Mouse (Mus musculus): ENCODE results near the gene Pkn3. TPM values are rescaled to one million over a fixed set of nuclear protein-coding genes. Genes with fewer than 3 reads are reported as not detected.
A peak's percentile ranks its signal among the peaks of the same experiment; 100 is the strongest.

Gene Pkn3
- total RNA-seq, 1 experiment from 2014 or later = 0.38 TPM

DNA sequence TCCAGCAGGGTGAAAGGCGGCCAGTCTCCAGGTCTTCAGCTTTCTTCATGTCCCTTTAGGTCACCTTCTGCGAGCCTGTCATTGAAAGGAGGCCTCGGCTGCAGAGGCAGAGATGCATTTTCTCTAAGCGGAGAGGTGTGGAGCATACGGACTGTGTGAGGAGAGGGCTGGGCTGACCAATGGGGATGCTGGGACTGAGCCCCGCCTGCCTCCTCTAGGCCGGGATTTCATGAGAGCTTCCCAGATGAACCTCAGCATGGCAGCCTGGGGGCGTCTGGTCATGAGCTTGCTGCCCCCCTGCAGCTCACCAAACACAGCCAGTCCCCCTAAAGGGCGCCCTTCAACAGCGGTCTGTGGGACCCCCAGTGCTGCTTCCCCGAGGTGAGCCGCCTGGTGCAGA is 7.1 kb downstream of the Pkn3 start:
- no peak for ATAC-seq (replicated peaks; ENCODE audit: insufficient number of reproducible peaks, low FRiP score, low TSS enrichment, poor library complexity, severe bottlenecking)

DNA sequence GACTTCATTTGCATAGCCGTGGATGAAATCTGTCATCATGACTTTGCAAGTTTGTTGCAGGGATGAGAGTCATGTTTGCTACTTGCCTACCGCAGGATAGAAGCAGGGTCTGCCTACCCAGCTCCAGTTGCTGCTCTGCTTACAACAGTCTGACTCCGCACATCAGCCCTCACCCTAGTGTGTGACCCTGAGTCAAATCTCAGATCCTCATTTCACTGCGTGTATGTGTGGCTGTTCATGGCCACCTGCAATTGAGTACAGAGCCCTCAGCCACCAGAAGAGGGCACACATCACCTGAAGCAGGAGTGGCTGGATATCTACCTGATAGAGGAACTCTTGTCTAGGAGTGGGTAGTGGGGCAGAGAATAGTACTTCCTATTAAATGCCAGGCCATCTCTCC is 9.8 kb downstream of the Pkn3 start:
- no peak for ATAC-seq (replicated peaks; ENCODE audit: insufficient number of reproducible peaks, low FRiP score, low TSS enrichment, poor library complexity, severe bottlenecking)

DNA sequence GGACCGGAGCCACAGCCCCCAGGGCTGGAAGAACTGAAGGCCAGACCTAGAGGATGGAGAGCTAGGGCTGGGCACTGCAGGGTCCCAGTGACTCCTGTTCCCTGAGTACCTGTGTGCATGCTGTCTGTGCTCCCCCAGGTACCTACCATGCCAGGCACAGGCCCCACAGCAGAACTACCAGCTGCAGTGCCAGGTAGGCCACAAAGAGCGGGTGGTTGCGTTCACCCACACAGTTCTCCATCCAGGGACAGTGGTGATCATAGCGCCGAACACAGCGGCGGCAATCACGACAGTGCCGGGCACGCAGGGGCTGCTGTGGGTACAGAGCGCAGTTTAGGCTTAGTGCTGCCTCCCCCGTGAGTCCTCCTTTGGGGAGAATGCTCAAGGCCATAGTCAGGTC is 14.0 kb downstream of the Pkn3 start:
- no peak for ATAC-seq (replicated peaks; ENCODE audit: insufficient number of reproducible peaks, low FRiP score, low TSS enrichment, poor library complexity, severe bottlenecking)

GRCm38 (mm10) chr2:30092280-30092918 is 14.9 kb downstream of the Pkn3 start:
- no peak for ATAC-seq (replicated peaks; ENCODE audit: insufficient number of reproducible peaks, low FRiP score, low TSS enrichment, poor library complexity, severe bottlenecking)

DNA sequence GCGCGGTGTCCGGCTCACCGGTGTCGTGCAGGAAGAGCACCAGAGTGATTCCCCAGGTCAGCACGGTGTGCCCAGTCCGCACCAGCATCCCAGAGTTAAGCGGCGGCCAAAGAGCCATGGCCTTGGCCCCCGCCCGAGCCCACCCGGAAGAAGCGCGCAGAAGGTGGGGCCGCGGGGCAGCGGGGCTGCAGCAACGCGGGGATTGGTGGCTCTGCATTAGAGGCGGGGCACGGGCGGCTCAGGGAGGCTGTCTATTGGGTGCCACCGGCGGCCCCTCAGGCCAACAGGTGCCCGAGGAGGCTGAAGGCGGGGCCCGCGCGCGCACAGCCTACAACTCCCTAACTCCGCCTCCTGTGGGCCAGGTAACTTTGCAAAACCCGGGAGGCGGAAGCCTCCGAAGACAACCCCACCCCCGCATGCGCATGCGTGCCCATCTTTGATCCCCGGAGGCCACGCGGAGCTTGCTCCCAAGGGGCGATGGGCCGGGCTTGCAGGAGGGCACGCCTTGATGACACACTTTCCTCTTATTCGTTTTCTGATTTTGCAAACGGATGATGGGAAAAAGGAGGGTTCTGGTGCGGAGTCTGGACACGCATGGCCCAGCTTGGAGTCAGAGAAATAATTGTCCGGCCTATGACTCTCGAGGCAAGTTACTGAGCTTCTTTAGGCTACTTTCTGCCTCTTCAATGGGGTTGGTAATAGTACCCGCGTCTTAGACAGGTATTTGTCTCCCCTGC is 16.2 kb downstream of the Pkn3 start, which contains the start of gene Zdhhc12:
Gene Zdhhc12, minus strand, starts transcription at position 178 of the 737 bp plus-strand sequence.
- peak; percentile 88 for ATAC-seq (replicated peaks; ENCODE audit: insufficient number of reproducible peaks, low FRiP score, low TSS enrichment, poor library complexity, severe bottlenecking)

DNA sequence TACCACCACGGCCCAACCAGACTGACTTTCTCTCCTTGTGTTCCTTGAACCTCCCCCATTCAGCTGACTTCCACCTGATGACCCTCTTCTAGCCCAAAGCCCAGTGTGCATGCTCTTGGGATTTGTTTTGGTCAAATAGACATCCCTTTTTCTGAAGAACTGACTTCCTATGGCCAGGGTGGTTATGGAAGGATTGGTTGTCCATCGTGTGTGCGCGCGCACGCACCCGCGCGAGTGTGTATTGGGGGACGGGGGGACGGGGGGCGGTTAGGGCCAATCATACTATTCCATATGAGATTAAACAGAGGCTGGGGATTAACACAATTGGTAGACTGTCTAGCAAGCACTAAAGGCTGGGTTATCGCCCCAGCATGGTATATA is 16.7 kb downstream of the Pkn3 start:
- no peak for ATAC-seq (replicated peaks; ENCODE audit: insufficient number of reproducible peaks, low FRiP score, low TSS enrichment, poor library complexity, severe bottlenecking)

GRCm38 (mm10) chr2:30095882-30096527 is 18.5 kb downstream of the Pkn3 start:
- ATAC-seq (replicated peaks; ENCODE audit: insufficient number of reproducible peaks, low FRiP score, low TSS enrichment, poor library complexity, severe bottlenecking) = peak; percentile 44; the same call in 1 of the 2 replicates

DNA sequence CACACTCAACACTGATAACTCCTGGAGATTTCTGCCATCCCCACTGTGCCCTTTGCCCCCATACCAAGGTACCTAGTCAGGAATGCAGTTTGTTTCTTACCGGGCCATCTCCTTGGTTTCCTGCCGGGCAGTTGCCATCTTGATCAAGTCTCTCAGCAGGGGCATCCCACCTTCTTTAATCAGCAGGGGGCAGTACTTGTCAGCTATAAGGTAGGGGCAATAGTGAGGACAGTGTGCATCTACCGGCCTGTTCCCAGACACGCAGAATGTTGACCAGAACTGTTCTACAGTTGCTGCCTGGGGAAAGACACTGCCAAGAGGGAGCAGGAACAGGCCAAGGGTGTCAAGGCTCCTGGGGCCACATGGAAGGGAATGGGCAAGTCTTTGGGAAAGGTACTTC is 22.7 kb downstream of the Pkn3 start:
- no peak for ATAC-seq (replicated peaks; ENCODE audit: insufficient number of reproducible peaks, low FRiP score, low TSS enrichment, poor library complexity, severe bottlenecking)

- ATAC-seq (replicated peaks; ENCODE audit: insufficient number of reproducible peaks, low FRiP score, low TSS enrichment, poor library complexity, severe bottlenecking) = no peak
These were observed 28.9 kb downstream of the Pkn3 start for GRCm38 (mm10) chr2:30106364-30106763.

DNA sequence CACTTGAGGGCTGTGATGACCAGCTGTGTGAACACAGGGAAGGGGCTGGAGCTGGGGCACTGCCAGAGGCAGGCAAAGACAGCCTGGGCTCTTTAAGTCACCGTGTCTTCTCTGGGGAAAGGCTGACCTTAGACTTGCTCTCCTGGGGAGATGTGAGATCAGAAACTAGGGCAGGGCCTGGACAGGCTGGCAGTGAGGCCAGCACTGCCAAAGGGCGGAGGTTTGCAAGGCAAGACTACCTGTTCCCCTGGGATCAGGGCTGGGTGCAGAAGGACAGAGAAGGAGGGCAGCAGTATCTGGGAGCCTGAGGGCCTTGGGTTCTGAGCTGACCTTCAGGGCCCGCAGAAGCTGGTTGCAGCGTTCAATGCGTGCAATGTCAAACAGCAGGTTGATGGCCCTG is 30.2 kb downstream of the Pkn3 start:
- ATAC-seq (replicated peaks; ENCODE audit: insufficient number of reproducible peaks, low FRiP score, low TSS enrichment, poor library complexity, severe bottlenecking) = no peak

DNA sequence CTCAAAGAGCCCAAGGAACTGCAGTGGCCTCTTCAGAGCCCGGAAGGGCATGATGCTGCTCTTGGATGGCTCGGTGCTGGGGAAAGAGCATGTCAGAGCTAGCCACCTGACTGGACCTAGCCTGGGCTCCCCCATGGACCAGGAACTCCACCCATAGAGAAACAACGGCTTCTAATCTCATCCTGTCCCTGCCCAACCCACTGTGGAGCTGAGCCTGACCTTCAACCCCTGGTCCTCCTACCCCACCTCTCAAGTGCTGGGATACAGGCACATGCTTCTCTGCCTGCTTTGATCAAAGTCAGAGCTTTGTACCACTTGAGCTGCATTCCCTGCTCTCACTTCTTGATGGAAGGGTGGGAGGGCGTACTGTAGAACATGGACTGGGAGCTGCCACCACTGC is 30.8 kb downstream of the Pkn3 start:
- no peak for ATAC-seq (replicated peaks; ENCODE audit: insufficient number of reproducible peaks, low FRiP score, low TSS enrichment, poor library complexity, severe bottlenecking)

DNA sequence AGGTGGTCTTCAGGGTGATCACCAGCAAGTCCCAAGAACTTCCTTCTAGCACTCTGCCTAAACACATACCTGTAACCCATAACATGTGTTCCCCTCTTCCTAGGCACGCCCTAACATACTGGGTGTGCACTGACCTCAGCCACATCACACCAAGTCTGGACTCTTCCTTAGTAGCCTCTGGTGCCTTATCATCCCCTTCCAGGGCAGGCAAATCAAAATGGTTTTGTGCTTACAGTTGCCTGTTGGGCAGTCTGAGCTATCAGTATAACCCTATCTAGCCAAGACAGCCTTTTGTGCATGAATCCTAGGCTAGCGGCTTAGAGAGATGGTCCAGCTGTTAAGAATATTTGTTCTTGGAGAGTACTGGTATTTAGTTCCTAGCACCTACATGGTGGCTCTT is 34.0 kb downstream of the Pkn3 start:
- no peak for ATAC-seq (replicated peaks; ENCODE audit: insufficient number of reproducible peaks, low FRiP score, low TSS enrichment, poor library complexity, severe bottlenecking)

GRCm38 (mm10) chr2:30112564-30112963 is 35.1 kb downstream of the Pkn3 start:
- no peak for ATAC-seq (replicated peaks; ENCODE audit: insufficient number of reproducible peaks, low FRiP score, low TSS enrichment, poor library complexity, severe bottlenecking)

DNA sequence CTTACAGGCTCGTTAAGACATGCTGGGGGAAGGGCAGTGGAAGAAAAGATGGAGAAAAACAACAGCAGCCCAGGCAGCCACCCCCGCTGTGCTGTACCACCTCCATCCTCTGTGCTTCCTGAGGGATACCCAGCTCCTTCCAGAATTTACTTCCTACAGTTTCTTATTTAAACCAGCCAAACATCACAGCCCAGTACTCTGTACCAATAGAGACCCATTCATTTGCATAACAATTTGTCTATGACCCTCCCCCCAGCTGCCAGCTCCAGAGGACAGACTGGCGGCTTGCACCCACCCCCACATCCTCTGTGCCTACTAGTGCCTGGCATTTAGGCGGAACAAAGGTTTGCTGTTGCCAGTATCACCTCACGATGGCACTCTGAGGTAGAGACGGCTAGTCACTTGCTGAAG is 42.2 kb downstream of the Pkn3 start:
- no peak for ATAC-seq (replicated peaks; ENCODE audit: insufficient number of reproducible peaks, low FRiP score, low TSS enrichment, poor library complexity, severe bottlenecking)

- ATAC-seq (replicated peaks; ENCODE audit: insufficient number of reproducible peaks, low FRiP score, low TSS enrichment, poor library complexity, severe bottlenecking) = no peak
These were observed 42.8 kb downstream of the Pkn3 start for GRCm38 (mm10) chr2:30120269-30120668.

GRCm38 (mm10) chr2:30122766-30123165 is 45.3 kb downstream of the Pkn3 start:
- ATAC-seq (replicated peaks; ENCODE audit: insufficient number of reproducible peaks, low FRiP score, low TSS enrichment, poor library complexity, severe bottlenecking) = no peak

- ATAC-seq (replicated peaks; ENCODE audit: insufficient number of reproducible peaks, low FRiP score, low TSS enrichment, poor library complexity, severe bottlenecking) = no peak; the same call in 1 of the 2 replicates
These were observed 46.4 kb downstream of the Pkn3 start for GRCm38 (mm10) chr2:30123729-30124471.

DNA sequence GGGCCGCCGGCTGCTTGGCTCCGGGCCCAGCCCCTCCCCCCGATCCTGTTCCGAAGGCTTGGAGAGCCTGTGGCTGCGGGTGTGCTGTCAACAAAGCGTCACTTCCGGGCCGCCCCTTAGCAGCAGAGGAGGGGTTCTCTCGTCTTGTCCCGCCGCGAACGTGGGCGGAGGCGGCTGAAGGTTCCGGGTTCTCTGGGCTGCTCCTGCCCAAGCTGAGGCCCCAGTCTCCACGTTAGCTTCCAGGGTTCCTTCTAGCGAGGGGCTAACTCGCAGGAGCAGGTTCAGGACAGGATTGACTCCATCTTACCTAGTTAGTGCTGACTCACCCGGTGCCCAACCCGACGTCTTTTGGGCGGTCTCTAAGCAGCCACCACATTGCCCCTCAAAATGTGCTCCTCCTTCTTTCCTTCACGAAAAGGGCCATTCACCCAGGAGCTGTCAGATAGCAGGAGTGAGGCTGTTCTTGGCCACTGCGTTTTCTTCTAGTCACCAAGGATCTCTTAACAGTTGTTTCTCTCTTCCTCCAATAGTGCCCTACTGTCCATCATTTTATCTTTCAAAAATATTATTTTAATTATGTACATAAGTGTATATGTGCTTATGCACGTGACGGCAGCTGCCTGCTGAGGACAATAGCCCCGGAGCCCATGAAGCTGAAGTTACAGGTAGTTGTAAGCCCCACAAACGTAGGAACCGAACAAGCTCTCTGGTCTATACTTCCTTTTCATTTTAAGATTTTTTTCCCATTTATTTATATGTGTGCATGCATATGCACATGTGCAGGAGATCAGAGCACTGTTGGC is 47.2 kb downstream of the Pkn3 start, which contains the start of gene Zer1:
Gene Zer1, minus strand, starts transcription at position 114 of the 803 bp plus-strand sequence.
- peak; percentile 96 for ATAC-seq (replicated peaks; ENCODE audit: insufficient number of reproducible peaks, low FRiP score, low TSS enrichment, poor library complexity, severe bottlenecking)
